Mouse (Mus musculus) CD4-positive, CD25-positive, alpha-beta regulatory T cell, adult 4 months (primary cell): ENCODE measurements around the gene Zfand3. TPM values are rescaled to one million over a fixed set of nuclear protein-coding genes. Genes with fewer than 3 reads are reported as not detected.
A peak's percentile ranks its signal among the peaks of the same experiment; 100 is the strongest.

Experiments used
- ATAC-seq: one replicate; pipeline ENCODE4 v1.8.0; 2017
- polyA plus RNA-seq, 2 experiments: library from polyadenylated mRNA; unstranded; fragments of 100-300 nt; shearing (Covaris generic); gene quantifications; one replicate each; pipeline ENCODE4 v1.2.1; 2017

The Zfand3 gene
- polyA plus RNA-seq, 2 experiments from 2014 or later = 14.6 to 24.5 TPM

- no peak for ATAC-seq
Measured at GRCm38 (mm10) chr17:30053463-30053862, 48.9 kb downstream of the Zfand3 start.

DNA sequence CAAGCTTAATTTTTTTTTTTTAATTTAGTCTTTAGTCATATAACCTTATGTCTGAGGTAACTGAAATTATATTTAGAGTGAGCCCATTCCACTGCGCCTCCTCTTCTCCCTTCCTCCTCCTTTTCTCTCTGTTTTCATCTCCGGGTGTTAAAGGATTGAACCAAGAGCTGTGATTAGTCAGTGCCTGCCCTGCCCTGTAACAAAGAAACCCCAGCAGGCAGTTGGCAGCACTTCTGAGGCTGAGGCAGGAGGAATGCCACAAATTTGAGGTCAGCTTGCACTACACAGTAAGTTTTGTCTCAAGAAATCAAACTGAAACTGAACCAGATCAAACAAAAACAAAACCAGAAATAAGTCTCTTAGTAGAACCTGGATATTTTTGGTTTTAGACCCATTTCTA, 49.3 kb downstream of the Zfand3 start:
- no peak for ATAC-seq

GRCm38 (mm10) chr17:30056226-30056625, 51.7 kb downstream of the Zfand3 start:
- ATAC-seq = no peak

GRCm38 (mm10) chr17:30058594-30058993, 54.1 kb downstream of the Zfand3 start:
- no peak for ATAC-seq

GRCm38 (mm10) chr17:30059066-30059465, 54.5 kb downstream of the Zfand3 start:
- no peak for ATAC-seq

DNA sequence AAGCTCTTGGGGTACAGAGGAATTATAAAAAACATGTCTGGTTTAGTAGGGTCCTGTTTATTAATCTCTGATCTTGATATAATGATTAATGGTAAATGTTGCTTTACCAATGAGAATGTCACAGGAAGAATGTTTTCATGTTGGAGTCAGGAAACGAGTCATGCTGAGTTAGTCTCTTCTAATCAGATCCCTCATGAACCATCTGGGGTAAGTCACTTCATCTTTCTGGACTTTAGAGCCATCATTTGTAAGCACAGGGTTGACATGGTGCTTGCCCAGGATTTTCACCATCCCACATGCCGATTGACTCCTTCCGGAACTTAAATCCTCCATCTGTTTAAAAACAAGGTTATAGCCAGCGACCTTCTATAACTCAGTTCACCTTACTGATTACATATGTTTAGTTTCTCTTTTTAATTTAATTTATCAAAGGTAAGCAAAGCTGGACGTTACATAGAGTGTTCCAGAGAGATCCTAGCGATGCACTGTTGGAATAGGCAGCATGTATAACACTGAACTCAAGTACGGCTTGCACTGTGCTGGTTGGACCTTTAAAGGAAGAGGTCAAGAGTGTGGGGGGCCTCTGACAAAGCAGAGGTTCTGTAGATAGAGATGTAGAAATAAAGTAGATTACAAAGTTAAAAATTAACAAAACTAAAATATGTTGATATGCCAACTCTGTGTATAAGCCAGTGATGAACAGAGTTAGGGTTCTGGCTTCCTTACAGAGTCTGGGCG, 56.7 kb downstream of the Zfand3 start:
- ATAC-seq = no peak

- ATAC-seq = no peak
Measured at GRCm38 (mm10) chr17:30063849-30064248, 59.3 kb downstream of the Zfand3 start.

DNA sequence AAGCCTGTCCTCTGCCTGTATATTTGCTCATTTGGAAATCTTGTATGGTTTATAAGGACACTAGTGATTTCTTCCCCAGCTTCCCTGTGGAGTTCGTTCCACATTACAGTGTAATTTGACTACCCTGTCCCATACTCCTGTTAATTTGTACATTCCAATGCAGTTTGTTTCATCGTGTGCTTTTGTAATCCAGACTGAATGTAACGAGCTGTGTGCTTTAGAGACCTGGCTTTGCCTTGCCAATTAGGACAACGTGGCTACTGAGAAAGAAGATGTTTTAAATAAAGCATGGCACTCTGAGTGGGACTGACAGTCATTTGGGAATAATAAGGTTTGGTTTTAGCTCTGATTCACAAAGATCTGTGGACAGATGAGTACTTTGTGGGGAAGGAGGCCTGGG, 60.2 kb downstream of the Zfand3 start:
- ATAC-seq = no peak

GRCm38 (mm10) chr17:30069776-30070175, 65.2 kb downstream of the Zfand3 start:
- ATAC-seq = no peak

GRCm38 (mm10) chr17:30070631-30071030, 66.1 kb downstream of the Zfand3 start:
- ATAC-seq = peak; percentile 49

DNA sequence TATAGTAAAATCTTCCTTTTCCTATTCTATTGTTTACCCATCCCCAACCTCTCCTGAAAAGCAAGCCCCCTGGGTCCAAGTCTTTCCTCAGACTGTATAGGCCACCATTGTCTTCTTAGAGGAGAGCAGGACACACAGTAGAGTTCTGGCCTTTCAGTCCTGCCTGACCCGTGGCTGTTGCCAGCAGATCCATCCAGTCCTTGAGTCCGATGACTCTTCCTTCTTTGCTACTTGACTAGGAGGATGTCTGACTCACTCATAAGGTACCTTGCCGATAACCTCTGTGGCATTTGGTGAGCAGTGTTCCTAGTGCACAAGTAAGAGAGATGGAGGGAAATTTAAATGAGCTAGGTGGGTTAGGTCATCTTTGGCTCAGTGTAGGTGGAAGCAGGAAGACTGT, 68.1 kb downstream of the Zfand3 start:
- no peak for ATAC-seq

GRCm38 (mm10) chr17:30075896-30076295, 71.4 kb downstream of the Zfand3 start:
- ATAC-seq = no peak

GRCm38 (mm10) chr17:30084007-30084406, 79.5 kb downstream of the Zfand3 start:
- ATAC-seq = no peak

GRCm38 (mm10) chr17:30086695-30087094, 82.2 kb downstream of the Zfand3 start:
- no peak for ATAC-seq

DNA sequence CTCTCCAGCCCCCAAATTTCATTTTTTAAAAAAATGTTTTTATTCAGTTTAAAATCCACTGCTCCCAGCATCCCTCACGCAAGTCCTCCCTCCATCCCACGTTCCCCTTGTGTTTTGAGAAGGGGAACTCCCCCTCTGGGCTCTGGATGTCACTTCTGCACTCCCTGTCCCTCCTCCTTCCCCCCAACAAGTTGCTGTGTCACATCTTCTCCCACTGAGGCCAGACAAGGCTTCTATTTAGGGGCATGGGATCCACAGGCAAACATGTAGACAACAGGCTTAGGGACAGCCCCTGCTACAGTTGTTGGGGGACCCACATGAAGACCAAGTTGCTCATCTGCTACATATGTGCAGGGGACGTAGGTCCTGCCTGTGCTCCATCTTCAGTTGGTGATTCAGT, 83.9 kb downstream of the Zfand3 start:
- ATAC-seq = no peak

DNA sequence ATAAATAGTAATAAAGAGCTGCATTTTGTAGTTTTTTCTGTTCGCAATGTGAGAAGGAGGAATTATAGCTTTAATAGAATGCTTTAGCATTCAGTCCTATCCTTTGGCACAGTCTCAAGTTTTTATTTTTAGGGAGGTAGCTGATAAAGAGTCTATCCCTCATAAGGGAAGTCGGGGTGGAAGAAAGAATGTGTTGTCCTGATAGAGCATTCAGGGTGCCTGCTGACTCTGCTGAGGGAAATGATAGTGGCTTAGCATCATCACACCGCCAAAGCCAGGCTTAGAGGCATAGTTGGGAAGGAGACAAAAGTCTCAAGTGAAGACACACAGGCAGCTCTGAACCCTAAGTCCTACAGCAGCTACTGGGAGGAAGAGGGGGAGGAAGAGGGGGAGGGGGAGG, 85.9 kb downstream of the Zfand3 start:
- no peak for ATAC-seq

GRCm38 (mm10) chr17:30093148-30093749, 88.7 kb downstream of the Zfand3 start:
- ATAC-seq = no peak

GRCm38 (mm10) chr17:30097156-30097555, 92.6 kb downstream of the Zfand3 start:
- ATAC-seq = no peak

GRCm38 (mm10) chr17:30097677-30098076, 93.1 kb downstream of the Zfand3 start:
- no peak for ATAC-seq

GRCm38 (mm10) chr17:30099670-30100069, 95.1 kb downstream of the Zfand3 start:
- no peak for ATAC-seq

- no peak for ATAC-seq
Measured at GRCm38 (mm10) chr17:30101801-30102200, 97.3 kb downstream of the Zfand3 start.

DNA sequence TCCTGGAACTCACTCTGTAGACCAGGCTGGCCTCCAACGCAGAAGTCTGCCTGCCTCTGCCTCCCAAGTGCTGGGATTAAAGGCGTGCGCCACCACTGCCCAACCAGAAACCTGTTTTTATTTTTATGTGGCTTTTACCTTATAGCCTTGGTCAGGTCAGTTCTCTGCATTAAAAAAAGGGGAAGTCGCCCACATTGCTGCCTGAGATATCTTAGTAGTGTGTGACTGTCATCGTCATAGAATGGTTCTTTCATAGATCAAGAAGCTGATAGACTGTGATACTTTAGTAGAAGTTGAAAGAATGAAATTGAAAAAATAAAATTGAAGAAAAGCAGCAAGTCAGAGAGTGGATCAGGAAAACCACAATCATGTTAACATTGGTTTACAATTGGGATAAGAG, 98.5 kb downstream of the Zfand3 start:
- ATAC-seq = no peak

- ATAC-seq = no peak
Measured at GRCm38 (mm10) chr17:30103641-30104165, 99.2 kb downstream of the Zfand3 start.

DNA sequence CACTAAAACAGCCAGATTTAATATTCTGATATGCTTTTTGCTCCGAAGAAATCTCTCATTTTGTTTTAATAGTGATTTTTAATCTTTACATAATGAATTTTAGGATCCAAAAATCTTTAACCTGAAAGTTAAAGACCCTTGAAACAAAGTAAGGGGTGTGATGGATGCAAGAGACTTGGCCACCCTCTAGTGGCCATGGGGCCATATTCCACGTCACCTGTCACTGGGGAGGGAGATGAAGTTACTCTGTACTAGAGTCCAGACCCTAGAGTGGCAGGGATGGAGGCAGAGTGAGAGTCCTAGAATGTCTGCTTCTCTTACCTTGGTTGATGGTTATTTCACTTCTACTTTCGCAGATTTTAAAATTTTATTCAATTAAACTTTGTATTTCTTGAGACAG, 100.8 kb downstream of the Zfand3 start:
- ATAC-seq = no peak
